Mouse (Mus musculus) embryonic stem cell, embryonic (primary cell): ENCODE measurements around the gene Zscan22.

Experiments used
- CTCF ChIA-PET, 4 experiments: fragments of 300-600 bp in 2 of 4; fragments of 350-600 bp in 2 of 4; sonication (Branson Sonifier 250); formaldehyde crosslinking; loops; one replicate each; lab custom pipeline; 2022; ENCODE audit warnings: inconsistent platforms in 2 of 4; lab: Charles Lee
- POLR2A ChIA-PET, 4 experiments: fragments of 300-600 bp in 2 of 4; fragments of 350-600 bp in 2 of 4; sonication (Branson Sonifier 250); formaldehyde crosslinking; loops; one replicate each; lab custom pipeline; 2022; ENCODE audit warnings: antibody characterized with exemption in 4 of 4, inconsistent platforms in 1 of 4; lab: Charles Lee

Zscan22 gene

GRCm38 (mm10) chr7:12897655-12898410 is at the start of gene Zscan22:
TSS of gene Zscan22 (plus strand) at chr7:12897815.
- ChIA-PET POLR2A (interaction anchor here in 3 of 4 experiments (0.8 to 17.2 kb wide), 15 partner anchors 9 to 116 kb away, joined by 3 to 374 read pairs (median 4); partner anchors contain the start of genes Rps5 (in 3 of the 3), Zfp446 (in 2 of the 3), Rnf225 (in 1 of the 3) and Zfp110 (in 1 of the 3)), CTCF (interaction anchor here in 1 of 4 experiments (1.4 kb wide), 1 partner anchor 12 kb away, joined by 9 read pairs; no protein-coding TSS in a partner anchor)

GRCm38 (mm10) chr7:12874301-12874700 is 23.3 kb upstream of the Zscan22 start:
- CTCF ChIA-PET = interaction anchor here in 2 of 4 experiments (0.6 to 1.1 kb wide), 4 partner anchors 69 to 183 kb away, joined by 3 to 5 read pairs (median 4); no protein-coding TSS in a partner anchor
- POLR2A ChIA-PET = interaction anchor here in 3 of 4 experiments (1.0 to 2.6 kb wide), 7 partner anchors 11 to 104 kb away, joined by 3 to 12 read pairs (median 4); partner anchors contain the start of genes Rps5 (in 3 of the 3) and Zfp446 (in 1 of the 3)

GRCm38 (mm10) chr7:12880036-12880435 is 17.6 kb upstream of the Zscan22 start:
- POLR2A ChIA-PET = interaction anchor here in 2 of 4 experiments (0.7 to 2.3 kb wide), 6 partner anchors 23 to 176 kb away, joined by 3 to 15 read pairs (median 5); partner anchors contain the start of gene Rps5 (in 1 of the 2)
- CTCF ChIA-PET = no interaction called here

- ChIA-PET POLR2A (interaction anchor here in 3 of 4 experiments (0.6 to 2.3 kb wide), 38 partner anchors 9 to 210 kb away, joined by 3 to 23 read pairs (median 4); partner anchors contain the start of genes Rps5 (in 3 of the 3), Zfp110 (in 2 of the 3), Zfp446 (in 2 of the 3) and Chmp2a (in 1 of the 3)), CTCF (interaction anchor here in 2 of 4 experiments (0.6 to 1.4 kb wide), 5 partner anchors 14 to 63 kb away, joined by 3 to 5 read pairs (median 3); partner anchors contain the start of genes Rps5 (in 1 of the 2) and Zfp110 (in 1 of the 2))
These were observed 17.1 kb upstream of the Zscan22 start for GRCm38 (mm10) chr7:12880497-12880896.

GRCm38 (mm10) chr7:12880911-12881660 is 16.5 kb upstream of the Zscan22 start, which contains the start of gene Zfp128:
TSS of gene Zfp128 (plus strand) at chr7:12881177.
- ChIA-PET CTCF (interaction anchor here in 3 of 4 experiments (0.6 to 1.5 kb wide), 6 partner anchors 13 to 62 kb away, joined by 3 to 5 read pairs (median 3); partner anchors contain the start of genes Rps5 (in 1 of the 3) and Zfp110 (in 1 of the 3)), POLR2A (interaction anchor here in 3 of 4 experiments (0.6 to 2.3 kb wide), 40 partner anchors 9 to 391 kb away, joined by 3 to 23 read pairs (median 4); partner anchors contain the start of genes Rps5 (in 3 of the 3), Zfp110 (in 2 of the 3), Zfp446 (in 2 of the 3) and Chmp2a (in 1 of the 3))

- ChIA-PET POLR2A (interaction anchor here in 3 of 4 experiments (0.6 to 1.8 kb wide), 5 partner anchors 17 to 724 kb away, joined by 3 to 7 read pairs (median 5); partner anchors contain the start of gene Rps5 (in 1 of the 3)), CTCF (no interaction called here)
These were observed 10.9 kb upstream of the Zscan22 start for GRCm38 (mm10) chr7:12886563-12887266.

GRCm38 (mm10) chr7:12887585-12887984 is 10.0 kb upstream of the Zscan22 start:
- POLR2A ChIA-PET = interaction anchor here in 3 of 4 experiments (0.6 to 1.8 kb wide), 4 partner anchors 16 to 88 kb away, joined by 3 to 7 read pairs (median 5); partner anchors contain the start of gene Rps5 (in 1 of the 3)

GRCm38 (mm10) chr7:12890928-12891327 is 6.7 kb upstream of the Zscan22 start:
- ChIA-PET CTCF (no interaction called here), POLR2A (interaction anchor here in 2 of 4 experiments (1.0 to 2.1 kb wide), 5 partner anchors 13 to 78 kb away, joined by 3 to 15 read pairs (median 3); partner anchors contain the start of genes Rps5 (in 1 of the 2) and Zfp110 (in 1 of the 2))

More at GRCm38 (mm10) chr7:12887585-12887984, 10.0 kb upstream of the Zscan22 start:
- CTCF ChIA-PET = no interaction called here

GRCm38 (mm10) chr7:12891334-12891733 is 6.3 kb upstream of the Zscan22 start:
- ChIA-PET POLR2A (interaction anchor here in 3 of 4 experiments (0.7 to 2.1 kb wide), 6 partner anchors 12 to 78 kb away, joined by 3 to 15 read pairs (median 3); partner anchors contain the start of genes Rps5 (in 1 of the 3) and Zfp110 (in 1 of the 3)), CTCF (no interaction called here)

- POLR2A ChIA-PET = interaction anchor here (0.6 to 17.2 kb wide), 14 partner anchors 8 to 157 kb away, joined by 3 to 374 read pairs (median 3); partner anchors contain the start of genes Rps5 (in 2 of the 4), Rnf225 (in 1 of the 4), Zfp128 (in 1 of the 4) and Zfp446 (in 1 of the 4)
- CTCF ChIA-PET = interaction anchor here in 2 of 4 experiments (0.6 to 1.4 kb wide), 3 partner anchors 8 to 123 kb away, joined by 3 to 9 read pairs (median 4); no protein-coding TSS in a partner anchor
These were observed 3.9 kb downstream of the Zscan22 start for GRCm38 (mm10) chr7:12901517-12901916.

GRCm38 (mm10) chr7:12903623-12904022 is 6.0 kb downstream of the Zscan22 start:
- CTCF ChIA-PET = interaction anchor here in 2 of 4 experiments (0.8 to 1.4 kb wide), 6 partner anchors 10 to 106 kb away, joined by 3 to 5 read pairs (median 3); partner anchors contain the start of gene Zbtb45 (in 1 of the 2)
- POLR2A ChIA-PET = interaction anchor here (0.5 to 17.2 kb wide), 85 partner anchors 9 to 1021 kb away, joined by 3 to 374 read pairs (median 5); partner anchors contain the start of genes Rps5 (in 4 of the 4), Rnf225 (in 3 of the 4), Ube2m (in 3 of the 4) and Zfp128 (in 3 of the 4)

GRCm38 (mm10) chr7:12905146-12905545 is 7.5 kb downstream of the Zscan22 start:
- ChIA-PET POLR2A (interaction anchor here in 3 of 4 experiments (0.6 to 17.2 kb wide), 15 partner anchors 13 to 149 kb away, joined by 3 to 374 read pairs (median 16); partner anchors contain the start of genes Rps5 (in 3 of the 3), Rnf225 (in 2 of the 3), Mzf1 (in 1 of the 3) and Zfp446 (in 1 of the 3)), CTCF (interaction anchor here in 1 of 4 experiments (1.0 to 1.3 kb wide), 2 partner anchors 8 to 15 kb away, joined by 3 to 4 read pairs; no protein-coding TSS in a partner anchor)

- CTCF ChIA-PET = interaction anchor here (0.6 to 2.2 kb wide), 40 partner anchors 9 to 149 kb away, joined by 3 to 13 read pairs (median 4); partner anchors contain the start of genes Rps5 (in 2 of the 4), Zbtb45 (in 2 of the 4), Zfp446 (in 2 of the 4) and Mzf1 (in 1 of the 4)
- POLR2A ChIA-PET = interaction anchor here (0.6 to 17.2 kb wide), 45 partner anchors 9 to 150 kb away, joined by 3 to 374 read pairs (median 4); partner anchors contain the start of genes Rps5 (in 3 of the 4), Zfp446 (in 3 of the 4), Rnf225 (in 2 of the 4) and Zfp128 (in 2 of the 4)
These were observed 11.9 kb downstream of the Zscan22 start for GRCm38 (mm10) chr7:12909498-12909962.

- ChIA-PET CTCF (interaction anchor here (0.6 to 2.2 kb wide), 14 partner anchors 10 to 100 kb away, joined by 3 to 13 read pairs (median 6); partner anchors contain the start of genes Slc27a5 (in 1 of the 4), Zbtb45 (in 1 of the 4) and Zscan22 (in 1 of the 4)), POLR2A (interaction anchor here in 3 of 4 experiments (0.7 to 17.2 kb wide), 39 partner anchors 9 to 149 kb away, joined by 3 to 374 read pairs (median 4); partner anchors contain the start of genes Rps5 (in 3 of the 3), Zfp446 (in 3 of the 3), Rnf225 (in 2 of the 3) and Zfp128 (in 2 of the 3))
These were observed 12.6 kb downstream of the Zscan22 start for GRCm38 (mm10) chr7:12910181-12910668.

GRCm38 (mm10) chr7:12913556-12913955 is 15.9 kb downstream of the Zscan22 start:
- CTCF ChIA-PET = interaction anchor here in 2 of 4 experiments (0.5 to 1.5 kb wide), 2 partner anchors 9 to 95 kb away, joined by 3 to 4 read pairs; no protein-coding TSS in a partner anchor
- POLR2A ChIA-PET = interaction anchor here in 3 of 4 experiments (0.9 to 17.2 kb wide), 9 partner anchors 9 to 136 kb away, joined by 3 to 374 read pairs (median 7); partner anchors contain the start of genes Rps5 (in 3 of the 3) and Rnf225 (in 1 of the 3)
